Mouse (Mus musculus) kidney, postnatal 0 days (tissue): Measurements from ENCODE around the gene Mta2. TPM values are rescaled to one million over a fixed set of nuclear protein-coding genes. Genes with fewer than 3 reads are reported as not detected.

Source experiments
- ATAC-seq: fragments of 200-750 bp; cut with Nextera tagmentation; replicated peaks from 2 replicates; pipeline ENCODE4 v1.8.0; 2017; ENCODE audit warnings: low read depth, moderate number of reproducible peaks, moderate TSS enrichment, moderate library complexity; ENCODE audit not compliant: low FRiP score
- DNase-seq: peaks from one replicate; pipeline ENCODE4 v3.0.0-alpha.2; 2016; ENCODE audit warnings: low spot score
- H3K27ac ChIP-seq: fragments of 300-500 bp; sonication (generic); 2 replicates; pipeline ENCODE4 v1.5.1; 2014; ENCODE audit warnings: mild to moderate bottlenecking
- H3K27me3 ChIP-seq: fragments of 300-500 bp; sonication (generic); 2 replicates; pipeline ENCODE4 v1.6.1; 2014; ENCODE audit warnings: low read length, mixed read lengths; ENCODE audit not compliant: insufficient read depth
- H3K36me3 ChIP-seq: fragments of 300-500 bp; sonication (generic); 2 replicates; pipeline ENCODE4 v1.6.1; 2014; ENCODE audit warnings: low read length, mixed read lengths; ENCODE audit not compliant: insufficient read depth
- H3K4me1 ChIP-seq: fragments of 300-500 bp; sonication (generic); replicated peaks from 2 replicates; pipeline ENCODE4 v1.6.1; 2014; ENCODE audit warnings: antibody characterized with exemption, low read length, mixed read lengths; ENCODE audit not compliant: insufficient read depth
- H3K4me2 ChIP-seq: fragments of 300-500 bp; sonication (generic); 2 replicates; pipeline ENCODE4 v1.6.1; 2014; ENCODE audit warnings: mild to moderate bottlenecking, low read length, moderate library complexity, mixed read lengths
- H3K4me3 ChIP-seq: fragments of 300-500 bp; sonication (generic); replicated peaks from 2 replicates; pipeline ENCODE4 v1.5.1; 2014; ENCODE audit warnings: low read depth, low read length
- H3K9ac ChIP-seq: fragments of 300-500 bp; sonication (generic); 2 replicates; pipeline ENCODE4 v1.6.1; 2014; ENCODE audit warnings: low read depth, low read length
- H3K9me3 ChIP-seq: fragments of 300-500 bp; sonication (generic); replicated peaks from 2 replicates; pipeline ENCODE4 v1.6.1; 2016; ENCODE audit warnings: low read length, inconsistent platforms, mixed read lengths
- CTCF ChIP-seq: IDR thresholded peaks from 2 replicates; pipeline ENCODE4 v1.5.1; 2016; ENCODE audit warnings: antibody characterized with exemption, low read depth, mild to moderate bottlenecking, moderate library complexity
- WGBS: fragments of 180-500 bp; shearing (Covaris S2); extraction: QIAGEN DNeasy Blood & Tissue Kit; methylation state at CpG from one replicate; pipeline ENCODE4 v1.1.7; 2014; 5-methylcytosine and 5-hydroxymethylcytosine counted together
- polyA plus RNA-seq: library from polyadenylated mRNA; unstranded; fragments of >200 nt; fragmentation: Nextera tagmentation; extraction: Ambion mirVana; gene quantifications from 2 replicates; pipeline ENCODE4 v1.2.1, GENCODE M21; 2015

The Mta2 gene
- polyA plus RNA-seq, 1 experiment from 2014 or later, result 103 TPM

DNA sequence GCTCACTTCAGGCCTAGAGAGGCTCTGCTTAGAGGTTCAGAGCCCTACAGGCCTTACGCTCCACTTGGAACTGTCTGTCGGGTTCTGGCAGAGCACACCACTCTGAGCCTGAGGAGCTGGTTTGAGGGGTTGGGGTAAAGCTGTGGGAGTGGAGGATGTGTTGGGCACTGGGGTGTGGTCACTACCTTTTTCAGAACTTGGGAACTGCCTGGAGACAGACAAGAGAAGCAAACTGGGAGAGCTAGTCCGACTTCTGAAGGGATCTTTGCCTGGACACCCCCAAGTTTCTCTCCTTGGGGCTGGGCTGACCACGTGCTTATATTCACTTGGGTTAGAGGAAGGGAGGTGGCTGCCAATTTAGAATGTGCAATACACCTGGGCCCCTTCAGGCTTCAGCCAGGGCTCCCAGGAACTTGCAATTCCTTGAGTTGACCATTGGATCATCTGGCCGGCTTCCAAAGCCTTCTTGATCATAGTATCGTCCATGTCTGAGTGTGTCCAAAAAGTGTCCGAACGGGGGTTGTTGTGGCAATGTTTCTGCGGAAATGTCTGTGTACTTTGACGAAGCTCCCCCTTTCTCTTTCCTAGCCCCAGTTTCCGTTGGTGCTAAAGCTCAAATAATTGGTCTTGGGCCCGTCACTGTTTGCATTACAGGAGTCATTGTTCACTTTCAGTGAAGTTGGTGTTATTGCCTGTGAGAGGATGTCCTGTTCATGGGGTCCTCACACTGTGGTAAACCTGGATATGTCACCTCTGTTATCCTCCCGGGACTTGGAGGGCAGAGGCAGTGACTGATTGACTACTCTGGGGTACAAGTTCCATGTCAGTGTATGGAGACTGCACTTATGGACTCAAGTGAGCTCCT lies 50.4 kb downstream of the Mta2 start:
- 65% methylated on average over 13 of the region's 13 CpGs for WGBS
- Histone ChIP-seq H3K27me3 (no peaks in the 10 kb centered on the region), H3K27ac (peak overlapping the region; percentile 94), H3K9ac (peak overlapping the region; percentile 35; the same call in 1 of the 2 replicates), H3K9me3 (no peaks in the 10 kb centered on the region), H3K4me2 (peak overlapping the region; percentile 90), H3K4me3 (0 out of 2 replicates have a peak overlapping the region, but pooled peaks have one; percentile 3), H3K4me1 (peaks cover 29% of the 10 kb centered on the region; the same call in 1 of the 2 replicates), H3K36me3 (no peaks in the 10 kb centered on the region)
- ATAC-seq, result no peak
- no peak for DNase-seq
- no peak for TF ChIP-seq CTCF

DNA sequence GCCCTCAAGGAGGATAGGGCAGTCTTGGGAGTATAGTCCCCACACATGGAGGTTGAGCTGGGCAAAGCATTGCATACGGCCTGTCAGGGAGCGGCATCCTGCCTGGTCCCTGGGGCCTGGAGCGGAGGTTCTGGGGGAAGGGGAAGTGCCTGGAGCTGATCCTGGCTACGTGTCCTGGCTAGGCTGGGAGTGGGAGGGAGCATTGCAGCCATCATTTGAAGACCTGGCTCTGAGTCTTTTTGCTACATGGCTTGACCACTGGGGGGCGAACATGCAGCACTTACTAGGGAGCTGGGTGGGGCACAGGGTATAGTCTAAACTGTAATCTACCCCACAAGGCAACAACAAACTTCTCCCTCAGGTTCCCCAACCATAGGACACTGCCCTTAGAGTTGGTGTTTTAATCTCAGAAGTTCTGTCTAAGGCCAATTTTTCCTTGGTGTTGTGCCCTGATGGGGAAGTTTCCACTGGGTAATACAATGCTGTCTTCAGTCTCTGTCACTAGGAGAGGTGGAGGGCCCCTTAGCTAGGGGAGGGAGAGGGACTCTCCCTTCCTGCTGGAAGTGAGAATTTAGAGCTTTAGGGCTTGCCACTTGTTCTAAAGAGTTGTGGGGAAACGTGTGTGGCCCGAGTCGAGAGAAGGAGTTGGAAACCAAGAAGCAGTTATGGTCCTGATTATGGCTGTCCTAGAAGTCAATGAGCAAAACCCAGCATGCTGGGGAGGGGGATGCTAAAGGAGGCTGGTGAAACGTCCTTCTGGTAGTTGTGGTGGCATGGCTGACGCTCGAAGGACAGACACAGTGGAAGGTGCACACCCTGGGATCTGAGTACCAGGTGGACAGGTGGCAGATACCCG lies 51.3 kb downstream of the Mta2 start:
- H3K9ac ChIP-seq, result peak overlapping the region; percentile 35; the same call in 1 of the 2 replicates
- peak; percentile 94 for DNase-seq
- peaks cover 38% of the 10 kb centered on the region; the same call in 1 of the 2 replicates for H3K4me1 ChIP-seq
- H3K9me3 ChIP-seq, result no peaks in the 10 kb centered on the region
- no peaks in the 10 kb centered on the region for H3K36me3 ChIP-seq
- peak overlapping the region; percentile 94 for H3K27ac ChIP-seq
- 24% methylated on average over 12 of the region's 12 CpGs for WGBS
- ATAC-seq, result 0 out of 2 replicates have a peak, but pooled peaks have one; percentile 6
- peak overlapping the region; percentile 90 for H3K4me2 ChIP-seq
- TF ChIP-seq CTCF, result peak; percentile 86
- H3K27me3 ChIP-seq, result no peaks in the 10 kb centered on the region
- no peak overlapping the region for H3K4me3 ChIP-seq

DNA sequence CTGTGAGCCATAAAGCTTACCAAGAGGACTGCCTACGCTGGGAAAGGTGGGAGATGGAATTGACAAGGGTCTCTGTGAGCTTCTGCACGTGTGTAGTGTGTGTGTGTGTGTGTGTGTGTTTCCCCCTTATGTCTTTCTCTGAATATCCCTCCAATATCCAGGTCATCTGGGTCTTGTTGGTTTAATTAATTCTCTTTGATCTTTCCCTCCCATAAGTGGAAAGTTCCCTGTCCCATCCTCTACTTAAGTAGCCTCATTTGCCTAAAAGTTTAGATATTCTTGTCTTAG lies 51.9 kb downstream of the Mta2 start:
- WGBS, result 55% methylated on average over 2 of the region's 2 CpGs
- DNase-seq, result no peak
- no peak for TF ChIP-seq CTCF
- peaks cover 41% of the 10 kb centered on the region; the same call in 1 of the 2 replicates for H3K4me1 ChIP-seq
- ATAC-seq, result no peak
- H3K27ac ChIP-seq, result 0 out of 2 replicates have a peak overlapping the region, but pooled peaks have one; percentile 5
- no peaks in the 10 kb centered on the region for H3K9me3 ChIP-seq
- no peak overlapping the region; the same call in 1 of the 2 replicates for H3K4me2 ChIP-seq
- no peaks in the 10 kb centered on the region for H3K27me3 ChIP-seq
- H3K9ac ChIP-seq, result no peak overlapping the region
- H3K4me3 ChIP-seq, result no peak overlapping the region
- H3K36me3 ChIP-seq, result no peaks in the 10 kb centered on the region

DNA sequence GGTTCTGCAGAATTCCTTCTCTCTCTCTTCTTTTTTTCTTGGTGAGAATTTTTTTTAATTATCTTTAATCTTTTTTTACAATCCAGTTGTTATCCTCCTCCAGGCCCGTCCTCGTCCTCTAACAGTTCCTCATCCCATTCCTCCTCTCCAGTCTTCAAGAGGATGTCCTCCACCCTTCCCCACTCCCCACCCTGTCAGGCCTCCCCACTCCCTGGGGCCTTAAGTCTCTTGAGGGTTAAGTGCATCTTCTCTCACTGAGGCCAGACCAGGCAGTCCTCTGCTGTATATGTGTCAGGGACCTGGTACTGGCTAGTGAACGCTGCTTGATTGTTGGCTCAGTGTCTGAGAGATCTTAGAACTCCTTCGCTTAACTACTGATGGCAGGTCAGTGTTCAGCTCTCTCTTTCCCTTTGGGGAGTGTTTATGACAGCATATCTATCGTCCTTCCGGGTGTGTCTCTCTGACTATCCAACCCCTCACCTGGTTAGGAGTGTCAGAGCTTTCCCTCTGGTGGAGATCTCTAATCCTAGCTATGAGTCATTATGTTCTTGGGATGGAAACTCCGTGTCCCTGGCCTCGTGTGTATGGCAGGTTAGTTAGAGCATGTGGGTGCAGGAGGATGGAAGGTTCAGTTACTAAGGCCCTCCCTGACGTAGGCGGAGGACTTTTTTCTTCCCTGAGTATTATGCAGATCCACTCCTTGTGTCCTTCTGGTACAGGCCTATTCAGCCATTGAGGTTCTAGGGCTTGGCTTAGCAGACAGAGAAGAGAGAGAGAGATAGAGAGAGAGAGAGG lies 53.3 kb downstream of the Mta2 start:
- no peak for ATAC-seq
- peaks cover 39% of the 10 kb centered on the region; the same call in 1 of the 2 replicates for H3K4me1 ChIP-seq
- no peak for DNase-seq
- no peaks in the 10 kb centered on the region for H3K36me3 ChIP-seq
- H3K9me3 ChIP-seq, result no peaks in the 10 kb centered on the region
- no peak overlapping the region for H3K4me2 ChIP-seq
- no peak overlapping the region for H3K27ac ChIP-seq
- H3K9ac ChIP-seq, result no peak overlapping the region
- TF ChIP-seq CTCF, result no peak
- no peaks in the 10 kb centered on the region for H3K27me3 ChIP-seq
- 72% methylated on average over 10 of the region's 10 CpGs for WGBS
- no peak overlapping the region for H3K4me3 ChIP-seq

DNA sequence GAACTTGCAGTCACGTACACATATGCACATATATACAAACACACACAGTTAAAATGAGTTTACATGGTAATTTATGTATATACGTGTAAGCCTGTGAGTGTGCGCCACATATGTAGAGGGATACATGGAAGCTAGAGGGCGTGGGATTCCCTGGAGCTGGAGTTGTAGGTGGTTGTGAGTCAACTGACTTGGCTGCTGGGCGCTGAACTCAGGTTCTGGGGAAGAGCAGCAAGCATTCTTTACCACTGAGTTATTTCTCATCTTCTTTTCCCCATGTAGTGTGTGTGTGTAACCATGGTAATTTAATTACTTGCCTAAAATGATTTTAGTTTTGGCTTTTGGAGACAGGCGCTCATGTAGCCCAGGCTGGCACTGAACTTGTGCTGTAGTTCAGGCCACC lies 54.9 kb downstream of the Mta2 start:
- H3K4me1 ChIP-seq, result peaks cover 38% of the 10 kb centered on the region; the same call in 1 of the 2 replicates
- DNase-seq (no peak), ATAC-seq (no peak)
- H3K27me3 ChIP-seq, result no peaks in the 10 kb centered on the region
- H3K4me2 ChIP-seq, result no peak overlapping the region
- no peak overlapping the region for H3K4me3 ChIP-seq
- 98% methylated on average over 6 of the region's 6 CpGs for WGBS
- no peaks in the 10 kb centered on the region for H3K9me3 ChIP-seq
- no peak overlapping the region for H3K27ac ChIP-seq
- H3K9ac ChIP-seq, result no peak overlapping the region
- H3K36me3 ChIP-seq, result peaks cover 7% of the 10 kb centered on the region; the same call in 1 of the 2 replicates
- TF ChIP-seq CTCF, result no peak
